Mouse (Mus musculus): ENCODE data around the gene Prkaa2. TPM values are rescaled to one million over a fixed set of nuclear protein-coding genes. Genes with fewer than 3 reads are reported as not detected.

Gene Prkaa2
- polyA plus RNA-seq, 1 experiment from 2014 or later = 0.92 TPM

GRCm38 (mm10) chr4:105107943-105108640 is 1.6 kb downstream of the Prkaa2 start:
- Histone ChIP-seq H3K4me3 (replicated peaks) (no peak overlapping the region), H3K9me3 (no peaks in the 10 kb centered on the region), H3K27me3 (peaks cover 22% of the 10 kb centered on the region), H3K4me1 (replicated peaks) (peaks cover 13% of the 10 kb centered on the region; the same call in 1 of the 2 replicates), H3K4me2 (0 out of 2 replicates have a peak overlapping the region, but pooled peaks have one; percentile 92), H3K27ac (no peak overlapping the region), H3K36me3 (no peaks in the 10 kb centered on the region), H3K9ac (replicated peaks) (no peak overlapping the region)
- 68% methylated on average over 12 of the region's 12 CpGs for WGBS
- ATAC-seq (ENCODE audit: insufficient number of reproducible peaks, insufficient read depth, low FRiP score, low TSS enrichment, low read depth) = no peak

DNA sequence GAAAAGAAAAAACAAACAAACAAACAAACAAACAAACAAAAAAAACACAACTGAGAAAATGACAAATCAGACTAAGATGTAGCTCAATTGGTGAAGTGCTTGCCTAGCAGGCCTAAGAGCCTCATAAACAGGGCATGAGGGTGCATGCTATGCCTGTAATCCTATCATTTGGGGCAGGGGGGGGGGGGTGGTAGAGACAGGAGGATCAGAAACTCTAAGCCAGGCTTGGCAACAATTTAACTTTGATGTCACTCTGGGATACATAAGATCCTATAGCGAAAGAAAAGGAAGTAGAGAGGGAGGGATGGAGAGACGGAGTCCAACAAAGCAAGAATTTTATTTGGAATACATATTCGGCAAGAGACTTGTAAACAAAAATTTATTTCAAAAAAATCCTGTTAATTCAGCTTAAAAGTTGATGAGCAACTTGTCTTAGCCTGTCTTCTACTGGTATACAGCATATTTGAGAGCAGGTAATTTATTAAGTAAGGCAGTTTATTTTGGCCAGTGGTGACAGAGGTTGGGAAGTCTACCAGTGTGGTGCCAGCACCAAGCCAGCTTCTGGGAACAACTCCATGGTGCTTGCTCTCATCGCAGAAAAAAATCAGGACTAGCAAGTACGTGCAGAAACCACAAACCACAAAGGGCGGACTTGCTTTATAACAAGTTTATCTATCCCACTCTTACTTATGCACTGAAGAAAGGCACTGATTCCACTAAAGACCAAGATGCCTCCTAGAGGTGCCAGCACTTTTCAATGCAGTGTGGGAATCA is 5.4 kb downstream of the Prkaa2 start:
- H3K9me3 ChIP-seq = no peaks in the 10 kb centered on the region
- H3K27ac ChIP-seq = no peak overlapping the region
- 87% methylated on average over 6 of the region's 6 CpGs for WGBS
- no peak overlapping the region for H3K4me2 ChIP-seq
- no peak overlapping the region for H3K4me3 ChIP-seq (replicated peaks)
- peaks cover 19% of the 10 kb centered on the region for H3K27me3 ChIP-seq
- no peaks in the 10 kb centered on the region for H3K36me3 ChIP-seq
- peaks cover 5% of the 10 kb centered on the region; the same call in 1 of the 2 replicates for H3K4me1 ChIP-seq (replicated peaks)
- ATAC-seq (ENCODE audit: insufficient number of reproducible peaks, insufficient read depth, low FRiP score, low TSS enrichment, low read depth) = no peak
- H3K9ac ChIP-seq (replicated peaks) = no peak overlapping the region

DNA sequence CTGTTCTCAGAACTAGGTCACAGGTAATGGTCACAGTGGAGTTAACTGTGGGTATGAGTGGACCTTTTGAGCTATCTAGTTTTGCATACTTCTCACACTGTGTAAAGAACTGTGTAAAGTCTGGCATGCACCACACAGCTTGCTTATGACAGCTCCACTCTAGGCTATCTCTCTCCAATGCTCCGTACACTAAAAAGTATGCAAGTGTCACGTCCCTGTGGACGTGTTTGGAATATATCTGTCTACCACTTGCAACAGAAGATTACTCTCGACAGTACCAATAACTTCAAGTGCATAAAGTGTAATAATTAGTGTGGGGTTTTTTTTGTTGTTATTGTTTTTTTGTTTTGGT is 8.4 kb downstream of the Prkaa2 start:
- no peak for ATAC-seq (ENCODE audit: insufficient number of reproducible peaks, insufficient read depth, low FRiP score, low TSS enrichment, low read depth)
- Histone ChIP-seq H3K27ac (no peak overlapping the region), H3K9me3 (no peaks in the 10 kb centered on the region), H3K36me3 (no peaks in the 10 kb centered on the region), H3K9ac (replicated peaks) (no peak overlapping the region), H3K4me3 (replicated peaks) (no peak overlapping the region), H3K4me2 (no peak overlapping the region), H3K27me3 (no peaks in the 10 kb centered on the region), H3K4me1 (replicated peaks) (no peaks in the 10 kb centered on the region)
- WGBS = 85% methylated on average over 4 of the region's 4 CpGs

DNA sequence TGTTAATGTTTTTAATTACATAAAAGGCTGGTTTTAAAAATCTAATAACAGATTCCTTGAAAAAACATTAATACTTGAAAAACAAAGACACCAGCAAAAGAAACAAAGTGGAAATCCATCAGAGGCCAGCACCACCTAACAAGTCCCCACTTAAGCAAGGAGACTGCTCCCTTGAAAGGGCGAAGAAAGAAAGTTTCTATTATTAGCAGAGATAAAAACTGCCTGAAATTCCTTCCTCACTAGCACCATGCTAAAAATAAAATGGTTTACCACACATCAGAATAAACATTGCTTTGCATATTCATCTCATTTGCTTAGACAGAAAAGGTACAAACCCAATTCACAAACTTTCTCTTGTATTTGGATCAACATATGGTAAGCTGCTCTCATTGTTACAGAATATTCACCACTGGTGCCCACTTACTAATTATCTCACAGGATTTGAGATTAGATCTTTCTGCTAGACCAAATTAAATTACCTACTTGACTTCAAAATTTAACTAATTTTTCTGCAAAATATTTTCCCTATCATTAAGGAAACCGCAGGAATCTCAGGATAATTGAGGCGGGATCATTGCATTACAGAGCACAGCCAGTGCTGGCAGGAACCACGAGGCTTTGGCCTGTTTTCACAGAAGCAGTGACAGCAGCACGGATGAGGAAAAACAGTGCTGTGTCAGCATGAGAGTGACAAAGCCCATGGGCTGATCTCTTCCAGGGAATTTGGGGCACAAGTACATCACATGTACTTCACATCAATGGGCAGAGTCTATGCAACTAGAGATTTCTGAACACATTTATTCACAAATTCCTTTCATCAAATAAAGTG is 9.0 kb downstream of the Prkaa2 start:
- Histone ChIP-seq H3K4me3 (replicated peaks) (no peak overlapping the region), H3K9me3 (no peaks in the 10 kb centered on the region), H3K27ac (no peak overlapping the region), H3K36me3 (no peaks in the 10 kb centered on the region), H3K4me2 (no peak overlapping the region), H3K27me3 (no peaks in the 10 kb centered on the region), H3K4me1 (replicated peaks) (no peaks in the 10 kb centered on the region), H3K9ac (replicated peaks) (no peak overlapping the region)
- ATAC-seq (ENCODE audit: insufficient number of reproducible peaks, insufficient read depth, low FRiP score, low TSS enrichment, low read depth) = no peak
- WGBS = 54% methylated on average over 5 of the region's 5 CpGs

GRCm38 (mm10) chr4:105098660-105099059 is 11.0 kb downstream of the Prkaa2 start:
- no peaks in the 10 kb centered on the region for H3K36me3 ChIP-seq
- ATAC-seq (ENCODE audit: insufficient number of reproducible peaks, insufficient read depth, low FRiP score, low TSS enrichment, low read depth) = no peak
- H3K4me3 ChIP-seq (replicated peaks) = no peak overlapping the region
- H3K9ac ChIP-seq (replicated peaks) = no peak overlapping the region
- 90% methylated on average over 7 of the region's 7 CpGs for WGBS
- H3K27ac ChIP-seq = no peak overlapping the region
- no peaks in the 10 kb centered on the region for H3K4me1 ChIP-seq (replicated peaks)
- H3K9me3 ChIP-seq = no peaks in the 10 kb centered on the region
- no peaks in the 10 kb centered on the region for H3K27me3 ChIP-seq
- H3K4me2 ChIP-seq = no peak overlapping the region

DNA sequence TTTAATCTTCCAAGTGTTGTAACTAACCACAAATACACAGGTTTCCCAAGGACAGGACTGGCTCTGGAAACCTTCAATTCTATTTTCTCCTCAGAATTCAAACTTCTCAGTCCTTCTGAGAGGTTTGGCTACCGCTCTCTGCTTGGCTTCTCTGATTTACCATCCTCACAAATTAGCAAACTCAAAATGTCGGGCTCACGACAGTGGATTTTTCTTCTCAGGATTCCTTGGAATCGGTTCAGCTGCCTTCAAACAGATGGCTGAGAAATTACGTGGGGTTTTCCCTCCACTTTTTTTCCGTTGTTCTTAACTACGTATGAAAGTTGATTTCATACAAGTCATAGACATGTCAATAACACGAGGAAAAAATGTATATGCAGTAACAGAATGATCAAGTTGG is 11.5 kb downstream of the Prkaa2 start:
- ATAC-seq (ENCODE audit: insufficient number of reproducible peaks, insufficient read depth, low FRiP score, low TSS enrichment, low read depth) = no peak
- Histone ChIP-seq H3K4me2 (no peak overlapping the region), H3K36me3 (no peaks in the 10 kb centered on the region), H3K9me3 (no peaks in the 10 kb centered on the region), H3K9ac (replicated peaks) (no peak overlapping the region), H3K4me1 (replicated peaks) (no peaks in the 10 kb centered on the region), H3K27me3 (no peaks in the 10 kb centered on the region), H3K27ac (no peak overlapping the region), H3K4me3 (replicated peaks) (no peak overlapping the region)
- 86% methylated on average over 8 of the region's 8 CpGs for WGBS

GRCm38 (mm10) chr4:105095316-105095715 is 14.4 kb downstream of the Prkaa2 start:
- 82% methylated on average over 5 of the region's 5 CpGs for WGBS
- no peak for ATAC-seq (ENCODE audit: insufficient number of reproducible peaks, insufficient read depth, low FRiP score, low TSS enrichment, low read depth)

GRCm38 (mm10) chr4:105093951-105094350 is 15.7 kb downstream of the Prkaa2 start:
- Histone ChIP-seq H3K27me3 (no peaks in the 10 kb centered on the region), H3K4me2 (no peak overlapping the region), H3K9ac (replicated peaks) (no peak overlapping the region), H3K36me3 (no peaks in the 10 kb centered on the region), H3K4me3 (replicated peaks) (no peak overlapping the region), H3K27ac (no peak overlapping the region), H3K9me3 (no peaks in the 10 kb centered on the region), H3K4me1 (replicated peaks) (no peaks in the 10 kb centered on the region)
- ATAC-seq (ENCODE audit: insufficient number of reproducible peaks, insufficient read depth, low FRiP score, low TSS enrichment, low read depth) = no peak
- 86% methylated on average over 1 of the region's 1 CpGs for WGBS

More at GRCm38 (mm10) chr4:105095316-105095715, 14.4 kb downstream of the Prkaa2 start:
- H3K4me2 ChIP-seq = no peak overlapping the region
- no peak overlapping the region for H3K4me3 ChIP-seq (replicated peaks)
- H3K9ac ChIP-seq (replicated peaks) = no peak overlapping the region
- no peaks in the 10 kb centered on the region for H3K36me3 ChIP-seq
- no peak overlapping the region for H3K27ac ChIP-seq
- H3K27me3 ChIP-seq = no peaks in the 10 kb centered on the region
- H3K4me1 ChIP-seq (replicated peaks) = no peaks in the 10 kb centered on the region
- no peaks in the 10 kb centered on the region for H3K9me3 ChIP-seq

- Histone ChIP-seq H3K4me2 (no peak overlapping the region), H3K9me3 (no peaks in the 10 kb centered on the region), H3K36me3 (no peaks in the 10 kb centered on the region), H3K27me3 (no peaks in the 10 kb centered on the region), H3K27ac (no peak overlapping the region), H3K4me3 (replicated peaks) (no peak overlapping the region), H3K4me1 (replicated peaks) (no peaks in the 10 kb centered on the region), H3K9ac (replicated peaks) (no peak overlapping the region)
- ATAC-seq (ENCODE audit: insufficient number of reproducible peaks, insufficient read depth, low FRiP score, low TSS enrichment, low read depth) = no peak
- 82% methylated on average over 5 of the region's 5 CpGs for WGBS
Observed at GRCm38 (mm10) chr4:105090417-105090816, 19.3 kb downstream of the Prkaa2 start.

GRCm38 (mm10) chr4:105089386-105089785 is 20.3 kb downstream of the Prkaa2 start:
- 87% methylated on average over 7 of the region's 7 CpGs for WGBS
- Histone ChIP-seq H3K36me3 (no peaks in the 10 kb centered on the region), H3K9ac (replicated peaks) (no peak overlapping the region), H3K4me2 (no peak overlapping the region), H3K4me1 (replicated peaks) (no peaks in the 10 kb centered on the region), H3K4me3 (replicated peaks) (no peak overlapping the region), H3K9me3 (no peaks in the 10 kb centered on the region), H3K27ac (no peak overlapping the region), H3K27me3 (no peaks in the 10 kb centered on the region)
- ATAC-seq (ENCODE audit: insufficient number of reproducible peaks, insufficient read depth, low FRiP score, low TSS enrichment, low read depth) = no peak

GRCm38 (mm10) chr4:105088671-105089070 is 21.0 kb downstream of the Prkaa2 start:
- no peaks in the 10 kb centered on the region for H3K9me3 ChIP-seq
- no peaks in the 10 kb centered on the region for H3K4me1 ChIP-seq (replicated peaks)
- H3K4me2 ChIP-seq = no peak overlapping the region
- H3K27ac ChIP-seq = no peak overlapping the region
- WGBS = 77% methylated on average over 2 of the region's 2 CpGs
- H3K36me3 ChIP-seq = no peaks in the 10 kb centered on the region
- no peak for ATAC-seq (ENCODE audit: insufficient number of reproducible peaks, insufficient read depth, low FRiP score, low TSS enrichment, low read depth)
- no peaks in the 10 kb centered on the region for H3K27me3 ChIP-seq
- no peak overlapping the region for H3K4me3 ChIP-seq (replicated peaks)
- H3K9ac ChIP-seq (replicated peaks) = no peak overlapping the region

Measured in limb, embryonic 12.5 days (tissue).